Mouse (Mus musculus) kidney, embryonic 16.5 days (tissue): Measurements from ENCODE around the gene Prss36. TPM values are rescaled to one million over a fixed set of nuclear protein-coding genes. Genes with fewer than 3 reads are reported as not detected.
A peak's percentile ranks its signal among the peaks of the same experiment; 100 is the strongest.

Experiments
- ATAC-seq: fragments of 200-750 bp; cut with Nextera tagmentation; 2 replicates; pipeline ENCODE4 v1.8.0; 2017; ENCODE audit warnings: moderate TSS enrichment; ENCODE audit not compliant: low FRiP score, low TSS enrichment
- H3K27ac ChIP-seq: fragments of 300-500 bp; sonication (generic); 2 replicates; pipeline ENCODE4 v1.5.1; 2014; ENCODE audit warnings: low read length
- H3K27me3 ChIP-seq: fragments of 300-500 bp; sonication (generic); 2 replicates; pipeline ENCODE4 v1.6.1; 2014; ENCODE audit warnings: low read length, control low read depth, mixed read lengths; ENCODE audit not compliant: insufficient read depth
- H3K36me3 ChIP-seq: fragments of 300-500 bp; sonication (generic); 2 replicates; pipeline ENCODE4 v1.6.1; 2014; ENCODE audit warnings: low read length, control low read depth, mixed read lengths; ENCODE audit not compliant: insufficient read depth
- H3K4me1 ChIP-seq: fragments of 300-500 bp; sonication (generic); 2 replicates; pipeline ENCODE4 v1.6.1; 2014; ENCODE audit warnings: low read length, control low read depth, mixed read lengths; ENCODE audit not compliant: insufficient read depth
- H3K4me2 ChIP-seq: fragments of 300-500 bp; sonication (generic); replicated peaks from 2 replicates; pipeline ENCODE4 v1.6.1; 2014; ENCODE audit warnings: low read depth, low read length
- H3K4me3 ChIP-seq: fragments of 300-500 bp; sonication (generic); 2 replicates; pipeline ENCODE4 v1.5.1; 2014; ENCODE audit warnings: mild to moderate bottlenecking, low read length
- H3K9ac ChIP-seq: fragments of 300-500 bp; sonication (generic); replicated peaks from 2 replicates; pipeline ENCODE4 v1.6.1; 2014; ENCODE audit warnings: low read length
- H3K9me3 ChIP-seq: fragments of 300-500 bp; sonication (generic); 2 replicates; pipeline ENCODE4 v1.6.1; 2016; ENCODE audit warnings: low read length, control low read depth
- WGBS: fragments of 180-500 bp; shearing (Covaris S2); extraction: QIAGEN DNeasy Blood & Tissue Kit; methylation state at CpG from one replicate; pipeline ENCODE4 v1.1.7; 2014; 5-methylcytosine and 5-hydroxymethylcytosine counted together
- polyA plus RNA-seq: library from polyadenylated mRNA; unstranded; fragments of >200 nt; fragmentation: Nextera tagmentation; extraction: Ambion mirVana; gene quantifications from 2 replicates; pipeline ENCODE4 v1.2.1, GENCODE M21; 2015

The Prss36 gene
- polyA plus RNA-seq, 1 experiment from 2014 or later = 15.2 TPM

DNA sequence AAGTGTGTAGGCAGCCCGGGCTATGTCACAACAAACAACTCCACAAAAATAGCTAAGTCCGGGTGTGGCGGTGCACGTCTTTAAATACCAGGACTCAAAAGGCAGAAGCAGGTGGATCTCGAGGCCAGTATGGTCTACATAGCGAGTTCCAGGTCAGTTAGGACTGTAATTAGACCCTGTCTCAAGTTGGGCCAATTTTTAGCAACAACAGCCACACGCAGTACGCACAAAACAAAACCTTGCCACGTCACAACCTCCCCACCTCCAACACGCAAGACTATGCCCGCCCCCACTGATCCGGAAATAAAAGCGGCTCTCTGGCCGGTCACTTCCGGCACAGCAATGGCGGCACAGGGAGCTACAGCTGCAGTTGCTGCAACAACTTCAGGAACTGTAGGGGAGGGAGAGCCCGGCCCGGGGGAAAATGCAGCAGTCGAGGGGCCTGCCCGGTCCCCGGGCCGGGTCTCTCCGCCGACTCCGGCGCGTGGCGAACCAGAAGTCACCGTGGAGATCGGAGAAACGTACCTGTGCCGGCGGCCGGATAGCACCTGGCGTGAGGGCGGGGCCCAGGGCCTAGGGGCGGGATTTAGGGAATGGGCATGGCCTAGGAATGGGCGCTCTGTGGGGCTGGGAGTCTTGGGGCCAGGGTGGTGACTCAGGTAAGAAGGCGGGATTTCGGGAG, 34.2 kb downstream of the Prss36 start, which contains the start of gene Kat8:
TSS of gene Kat8 (plus strand) at position 327 of the 682 bp plus-strand sequence.
- H3K9me3 ChIP-seq = no peaks in the 10 kb centered on the region
- no peaks in the 10 kb centered on the region for H3K27me3 ChIP-seq
- ATAC-seq = peak; percentile 97
- peak within 1 kb of the TSS; percentile 92 for H3K9ac ChIP-seq
- peak within 1 kb of the TSS; percentile 78 for H3K4me2 ChIP-seq
- WGBS = under 1% methylated on average over 40 of the region's 40 CpGs
- H3K4me3 ChIP-seq = peak within 1 kb of the TSS; percentile 99
- peak within 1 kb of the TSS; percentile 90 for H3K27ac ChIP-seq
- H3K36me3 ChIP-seq = peaks cover 46% of the 10 kb centered on the region
- peaks cover 5% of the 10 kb centered on the region for H3K4me1 ChIP-seq

DNA sequence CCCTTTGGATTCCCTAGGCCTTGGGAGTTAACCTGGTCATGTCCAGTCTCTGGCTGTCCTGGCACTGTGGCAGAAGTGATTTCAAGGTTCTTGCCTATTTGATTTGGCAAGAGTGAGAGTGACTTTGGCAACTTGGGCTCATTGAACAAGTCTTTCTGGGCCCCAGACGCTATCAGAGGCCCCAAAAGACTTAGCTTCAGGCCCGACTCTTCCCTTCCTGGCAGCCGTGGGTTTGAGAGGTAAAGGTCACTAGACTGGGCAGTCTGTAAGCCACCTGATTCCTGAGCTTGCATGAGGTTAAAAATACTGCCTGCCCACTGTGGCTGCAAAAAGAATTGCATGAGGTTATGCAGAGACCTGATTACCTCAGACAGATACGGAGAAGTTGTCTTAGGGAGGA, 37.9 kb downstream of the Prss36 start:
- no peaks in the 10 kb centered on the region for H3K9me3 ChIP-seq
- peaks cover 17% of the 10 kb centered on the region for H3K4me1 ChIP-seq
- H3K9ac ChIP-seq = no peak overlapping the region
- no peaks in the 10 kb centered on the region for H3K27me3 ChIP-seq
- H3K4me3 ChIP-seq = no peak overlapping the region
- WGBS = 90% methylated on average over 4 of the region's 4 CpGs
- peaks cover 49% of the 10 kb centered on the region for H3K36me3 ChIP-seq
- no peak overlapping the region for H3K27ac ChIP-seq
- ATAC-seq = no peak
- no peak overlapping the region for H3K4me2 ChIP-seq

DNA sequence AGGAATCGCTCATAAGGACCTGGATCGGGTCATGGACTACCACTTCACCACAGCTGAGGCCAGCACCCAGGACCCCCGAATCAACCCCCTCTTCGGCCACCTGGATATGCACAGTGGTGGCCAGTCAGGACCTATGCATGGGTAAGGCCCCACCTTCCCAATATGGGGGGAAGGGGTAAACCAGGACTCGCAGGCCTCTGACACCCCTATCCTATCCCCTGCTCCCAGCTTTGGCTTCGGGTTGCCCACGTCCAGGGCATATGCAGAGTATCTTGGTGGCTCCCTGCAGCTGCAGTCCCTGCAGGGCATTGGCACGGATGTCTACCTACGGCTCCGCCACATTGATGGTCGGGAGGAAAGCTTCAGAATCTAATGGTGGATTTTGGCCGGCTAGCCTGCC, 38.6 kb downstream of the Prss36 start:
- Histone ChIP-seq H3K9ac (no peak overlapping the region), H3K4me2 (no peak overlapping the region), H3K9me3 (no peaks in the 10 kb centered on the region), H3K36me3 (peaks cover 49% of the 10 kb centered on the region), H3K27ac (no peak overlapping the region), H3K4me1 (peaks cover 13% of the 10 kb centered on the region), H3K27me3 (no peaks in the 10 kb centered on the region), H3K4me3 (no peak overlapping the region)
- ATAC-seq = no peak
- WGBS = 94% methylated on average over 12 of the region's 12 CpGs

DNA sequence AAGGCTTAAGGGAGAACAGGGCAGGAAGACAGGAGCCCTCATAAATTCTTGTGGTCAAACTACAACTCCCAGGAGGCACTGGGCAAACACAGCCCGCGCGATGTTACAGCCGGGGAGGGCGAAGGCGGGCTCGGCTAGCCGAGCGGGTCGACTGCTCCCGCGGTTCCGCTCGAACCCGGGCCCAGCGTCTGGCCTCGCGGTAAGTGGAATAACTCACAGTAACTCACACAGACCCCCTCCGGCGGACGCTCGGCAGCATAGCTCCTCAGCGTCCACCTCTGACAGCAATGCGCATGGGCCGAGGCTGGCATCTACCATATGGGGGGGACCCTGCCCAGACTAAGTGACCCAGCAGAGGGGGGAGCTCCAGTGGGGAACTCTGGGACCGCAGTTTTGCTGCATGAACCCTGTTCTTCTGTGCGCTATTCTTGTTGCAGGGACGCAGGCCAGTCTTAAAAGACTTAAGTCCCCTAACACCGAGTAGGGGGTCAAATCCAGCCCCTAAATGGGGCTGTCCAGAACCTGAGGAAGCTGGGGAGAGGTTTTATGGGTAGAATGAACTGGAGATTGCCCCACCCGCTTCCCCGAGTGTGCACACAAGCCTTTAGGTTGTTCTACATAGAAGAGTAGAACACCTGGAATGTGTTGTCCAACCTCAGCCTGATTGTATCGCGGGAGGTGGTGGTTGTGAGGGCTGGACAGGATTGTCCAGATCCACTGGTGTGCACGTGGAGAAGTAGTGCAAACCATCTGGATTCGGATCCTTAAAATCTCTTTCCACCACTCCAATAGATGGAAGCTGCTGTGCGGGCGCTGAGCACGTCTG, 42.3 kb downstream of the Prss36 start, which contains the start of gene Bckdk:
TSS of gene Bckdk (plus strand) at position 112 of the 826 bp plus-strand sequence.
- no peaks in the 10 kb centered on the region for H3K27me3 ChIP-seq
- 4% methylated on average over 38 of the region's 38 CpGs for WGBS
- H3K9ac ChIP-seq = peak within 1 kb of the TSS; percentile 96

DNA sequence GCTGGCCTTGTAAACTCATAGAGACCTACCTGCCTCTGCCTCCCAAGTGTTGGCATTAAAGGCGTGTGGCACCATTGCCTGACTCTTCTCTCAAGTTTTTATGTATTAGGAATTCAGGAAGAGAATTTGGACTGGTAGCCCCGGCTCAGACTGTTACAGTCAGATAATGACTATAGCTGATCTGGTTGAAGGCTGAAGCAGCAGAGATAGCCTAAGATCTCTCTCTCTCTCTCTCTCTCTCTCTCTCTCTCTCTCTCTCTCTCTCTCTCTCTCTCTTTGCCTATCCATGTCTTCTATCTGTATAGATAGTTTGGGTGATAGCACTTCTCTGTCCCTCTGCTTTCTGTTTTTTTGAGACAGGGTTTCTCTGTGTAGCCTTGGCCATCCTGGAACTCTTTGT, 44.8 kb downstream of the Prss36 start:
- Histone ChIP-seq H3K4me3 (no peak overlapping the region), H3K9ac (no peak overlapping the region), H3K27ac (no peak overlapping the region), H3K27me3 (no peaks in the 10 kb centered on the region), H3K4me2 (no peak overlapping the region), H3K9me3 (no peaks in the 10 kb centered on the region), H3K36me3 (peaks cover 17% of the 10 kb centered on the region), H3K4me1 (peaks cover 12% of the 10 kb centered on the region)
- ATAC-seq = no peak
- WGBS = 76% methylated on average over 2 of the region's 2 CpGs

More for the DNA sequence above, 42.3 kb downstream of the Prss36 start, which contains the start of gene Bckdk:
- ATAC-seq = peak; percentile 92
- Histone ChIP-seq H3K4me1 (peaks cover 12% of the 10 kb centered on the region), H3K4me2 (peak within 1 kb of the TSS; percentile 92), H3K27ac (peak within 1 kb of the TSS; percentile 90), H3K4me3 (peak within 1 kb of the TSS; percentile 91), H3K9me3 (no peaks in the 10 kb centered on the region), H3K36me3 (peaks cover 40% of the 10 kb centered on the region)

DNA sequence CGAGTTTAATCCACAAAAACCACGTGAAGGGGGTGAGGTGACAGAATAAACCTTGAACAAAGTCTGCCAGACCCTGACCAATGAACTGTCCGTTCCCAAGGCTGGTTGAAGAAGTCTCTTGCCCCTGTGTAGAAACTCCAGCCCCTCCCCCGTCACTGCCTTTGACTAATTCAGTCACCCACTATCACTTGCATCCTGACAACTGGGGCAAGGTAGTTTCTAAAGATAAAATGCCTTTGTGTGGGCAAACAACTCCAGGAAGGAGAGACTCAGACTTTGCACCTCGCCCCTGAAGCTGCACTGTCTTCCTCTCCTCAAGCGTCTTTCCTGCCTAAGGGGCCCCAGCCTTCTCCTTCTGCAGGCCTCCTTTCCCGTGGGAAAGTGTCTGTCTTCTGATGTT, 46.5 kb downstream of the Prss36 start:
- Histone ChIP-seq H3K27ac (no peak overlapping the region), H3K4me1 (peaks cover 8% of the 10 kb centered on the region), H3K4me2 (no peak overlapping the region), H3K9ac (no peak overlapping the region), H3K27me3 (no peaks in the 10 kb centered on the region), H3K4me3 (no peak overlapping the region), H3K36me3 (no peaks in the 10 kb centered on the region), H3K9me3 (no peaks in the 10 kb centered on the region)
- 37% methylated on average over 7 of the region's 7 CpGs for WGBS
- ATAC-seq = no peak

DNA sequence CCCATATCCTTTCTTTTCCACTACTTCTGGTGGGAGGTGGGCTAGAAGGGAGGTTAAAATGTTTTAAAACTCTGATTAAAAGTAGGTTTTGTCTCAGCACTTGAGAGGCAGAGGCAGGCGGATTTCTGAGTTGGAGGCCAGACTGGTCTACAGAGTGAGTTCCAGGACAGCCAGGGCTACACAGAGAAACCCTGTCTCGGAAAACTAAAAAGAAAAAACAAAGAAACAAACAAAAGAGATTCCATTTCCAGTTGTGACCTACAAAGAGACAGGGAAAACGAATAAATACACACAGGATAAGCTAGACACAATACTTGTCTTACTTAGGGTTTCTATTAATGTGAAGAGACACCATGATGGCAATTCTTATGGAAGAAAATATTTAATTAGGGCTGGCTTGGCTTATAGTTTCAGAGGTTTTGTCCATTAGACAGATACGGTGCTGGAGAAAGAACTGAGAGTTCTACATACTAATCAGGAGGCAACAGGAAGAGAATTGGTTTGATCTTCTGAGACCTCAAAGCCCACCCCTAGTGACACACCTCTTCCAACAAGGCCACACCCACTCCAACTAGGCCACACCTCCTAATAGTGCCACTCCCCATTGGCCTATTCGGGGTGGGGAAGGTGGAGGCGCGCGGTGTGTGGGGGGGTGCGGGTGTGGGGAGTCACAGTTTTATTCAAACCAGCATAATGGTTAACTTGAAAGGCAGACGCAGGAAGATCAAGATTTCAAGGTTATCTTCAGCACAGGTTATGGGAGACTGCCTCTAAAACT, 48.2 kb downstream of the Prss36 start:
- H3K36me3 ChIP-seq = no peaks in the 10 kb centered on the region
- no peak overlapping the region for H3K4me2 ChIP-seq
- H3K27me3 ChIP-seq = no peaks in the 10 kb centered on the region
- peaks cover 11% of the 10 kb centered on the region for H3K4me1 ChIP-seq
- no peak overlapping the region for H3K27ac ChIP-seq
- no peak for ATAC-seq
- no peak overlapping the region for H3K4me3 ChIP-seq
- no peaks in the 10 kb centered on the region for H3K9me3 ChIP-seq
- WGBS = 39% methylated on average over 10 of the region's 10 CpGs
- H3K9ac ChIP-seq = no peak overlapping the region

DNA sequence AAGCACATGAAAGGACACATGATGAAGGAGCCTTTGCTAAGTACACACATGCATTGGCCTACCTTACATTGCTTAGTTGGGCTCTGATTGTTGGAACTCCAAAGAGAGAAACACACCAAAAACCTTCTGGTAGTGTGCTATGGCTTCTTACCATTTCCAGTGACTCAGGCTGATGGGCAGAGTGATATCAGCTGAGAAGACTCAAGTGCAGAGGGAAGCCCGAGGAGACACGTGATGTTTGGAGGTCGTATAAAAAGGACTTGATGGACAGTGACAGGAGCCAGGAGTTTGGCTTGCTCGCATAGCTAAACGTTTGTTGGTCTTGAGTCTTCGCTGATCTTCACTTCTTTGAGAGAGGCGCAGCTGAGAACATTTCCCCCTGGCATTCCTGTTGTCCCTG, 49.0 kb downstream of the Prss36 start:
- no peaks in the 10 kb centered on the region for H3K9me3 ChIP-seq
- WGBS = 92% methylated on average over 7 of the region's 7 CpGs
- H3K4me3 ChIP-seq = no peak overlapping the region
- H3K36me3 ChIP-seq = peaks cover 2% of the 10 kb centered on the region
- H3K9ac ChIP-seq = no peak overlapping the region
- H3K4me2 ChIP-seq = no peak overlapping the region
- no peak for ATAC-seq
- H3K4me1 ChIP-seq = peaks cover 11% of the 10 kb centered on the region
- H3K27ac ChIP-seq = no peak overlapping the region
- no peaks in the 10 kb centered on the region for H3K27me3 ChIP-seq

DNA sequence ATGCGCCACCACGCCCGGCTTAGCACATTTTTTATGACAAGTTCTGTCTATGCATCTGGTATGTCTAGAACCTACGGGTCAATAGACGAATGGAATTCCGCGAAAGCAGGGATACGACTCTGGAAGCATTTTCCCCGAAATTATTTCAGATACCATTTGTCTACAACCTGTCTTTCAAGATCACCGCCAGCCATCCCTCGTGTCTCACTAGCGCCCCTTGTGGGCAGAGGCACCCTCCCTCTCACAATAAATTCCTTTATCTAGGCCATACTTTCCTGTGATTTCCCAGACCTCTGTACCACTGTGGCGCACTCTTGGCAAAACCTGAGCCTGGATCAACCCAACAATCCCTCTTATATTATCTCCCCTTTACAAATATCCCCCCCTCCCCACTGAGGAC, 50.1 kb downstream of the Prss36 start:
- peaks cover 11% of the 10 kb centered on the region for H3K4me1 ChIP-seq
- WGBS = 68% methylated on average over 13 of the region's 13 CpGs
- no peaks in the 10 kb centered on the region for H3K27me3 ChIP-seq
- no peak overlapping the region for H3K27ac ChIP-seq
- ATAC-seq = no peak
- H3K36me3 ChIP-seq = peaks cover 4% of the 10 kb centered on the region
- no peak overlapping the region for H3K4me2 ChIP-seq
- H3K9ac ChIP-seq = no peak overlapping the region
- no peak overlapping the region for H3K4me3 ChIP-seq
- no peaks in the 10 kb centered on the region for H3K9me3 ChIP-seq
